Mouse (Mus musculus): Measurements from ENCODE around the gene Tdrd6.

The Tdrd6 gene

DNA sequence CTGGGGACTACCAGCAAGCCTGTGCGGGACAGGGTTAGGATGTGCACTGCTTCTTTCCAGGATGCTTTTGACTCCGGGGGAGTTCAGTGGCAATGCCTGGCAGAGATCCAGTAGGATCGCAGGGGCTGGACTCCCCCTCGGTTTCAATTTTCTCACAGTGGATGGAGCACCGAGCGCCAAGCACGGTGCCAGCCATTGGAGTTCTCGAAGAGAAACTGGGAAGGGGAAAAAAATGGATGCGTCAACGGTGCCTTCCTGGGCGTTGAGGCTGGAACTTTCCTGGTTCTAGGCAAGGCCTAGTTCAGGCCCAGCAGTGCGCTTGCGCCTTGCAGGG is 295 bp upstream of the Tdrd6 start:
- ChIA-PET CTCF (interaction anchor here in 1 of 4 experiments (1.0 kb wide), 1 partner anchor 111 kb away, joined by 4 read pairs; no protein-coding TSS in a partner anchor), POLR2A (no interaction called here)

DNA sequence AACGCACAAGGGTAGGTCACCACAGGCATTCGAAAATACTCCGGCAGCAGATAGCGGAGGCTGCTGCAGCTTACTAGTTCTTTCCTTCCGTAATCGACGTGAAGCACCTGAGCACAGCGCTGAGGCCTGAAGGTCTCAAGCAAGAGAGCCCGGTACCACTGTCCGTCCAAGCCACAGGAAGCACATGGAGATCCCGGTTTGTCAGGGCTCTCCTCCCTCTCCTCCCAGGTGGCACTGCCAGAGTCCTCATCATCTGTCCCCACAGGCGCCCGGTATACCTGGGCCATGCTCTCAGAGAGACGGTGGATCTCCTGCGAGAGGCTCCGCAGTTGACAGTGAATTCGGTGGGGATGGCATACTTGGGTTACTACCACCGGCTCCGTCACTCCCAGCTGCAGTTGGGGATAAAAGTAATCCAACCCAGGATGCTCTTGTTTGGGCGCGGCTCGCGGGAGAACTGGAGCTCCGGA is 1.0 kb downstream of the Tdrd6 start:
- ChIA-PET CTCF (interaction anchor here in 3 of 4 experiments (0.6 to 1.1 kb wide), 3 partner anchors 17 to 110 kb away, joined by 3 to 5 read pairs (median 4); no protein-coding TSS in a partner anchor), POLR2A (no interaction called here)

DNA sequence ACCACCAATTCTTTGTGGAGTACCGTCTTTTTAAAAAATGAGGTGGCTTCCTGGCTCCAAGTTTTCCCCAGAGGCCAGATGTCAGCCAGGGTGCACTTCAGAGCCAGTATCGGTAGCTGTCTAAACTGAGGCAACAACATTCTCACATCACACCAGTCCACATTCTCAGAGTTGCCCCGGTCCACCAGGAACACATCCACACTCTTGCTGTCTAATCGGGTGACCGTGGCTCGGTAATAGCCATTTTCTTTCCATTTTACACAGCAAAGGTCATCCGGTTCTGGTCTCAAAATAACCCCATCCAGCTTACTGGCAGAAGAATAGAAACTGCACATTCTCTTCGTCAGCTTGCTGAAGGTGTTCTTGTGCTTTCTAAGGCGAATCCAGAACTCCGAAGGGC is 1.9 kb downstream of the Tdrd6 start:
- ChIA-PET CTCF (no interaction called here), POLR2A (no interaction called here)

DNA sequence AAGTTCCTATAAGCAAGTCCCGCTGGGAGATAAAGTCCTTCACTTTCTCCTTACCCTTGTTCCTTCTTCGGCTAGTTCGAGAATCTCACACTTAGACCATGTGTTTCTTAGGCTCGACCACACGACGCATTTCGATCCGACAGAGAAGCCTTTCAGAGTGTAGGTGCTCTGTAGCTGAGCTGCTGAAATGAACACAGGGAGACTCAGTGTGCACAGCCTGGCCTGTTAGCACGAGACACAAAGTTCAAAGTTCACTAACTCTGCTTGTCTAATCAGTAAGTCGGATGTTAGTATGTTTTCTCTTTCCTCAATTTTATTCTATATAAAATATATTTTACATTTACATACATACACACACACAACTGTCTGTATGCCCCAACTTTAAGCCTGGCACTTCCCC is 8.0 kb downstream of the Tdrd6 start:
- ChIA-PET CTCF (interaction anchor here in 3 of 4 experiments (0.6 to 0.7 kb wide), 3 partner anchors 10 to 1899 kb away, joined by 3 to 4 read pairs (median 3); no protein-coding TSS in a partner anchor), POLR2A (interaction anchor here in 1 of 4 experiments (0.6 kb wide), 1 partner anchor 296 kb away, joined by 3 read pairs; no protein-coding TSS in a partner anchor)

DNA sequence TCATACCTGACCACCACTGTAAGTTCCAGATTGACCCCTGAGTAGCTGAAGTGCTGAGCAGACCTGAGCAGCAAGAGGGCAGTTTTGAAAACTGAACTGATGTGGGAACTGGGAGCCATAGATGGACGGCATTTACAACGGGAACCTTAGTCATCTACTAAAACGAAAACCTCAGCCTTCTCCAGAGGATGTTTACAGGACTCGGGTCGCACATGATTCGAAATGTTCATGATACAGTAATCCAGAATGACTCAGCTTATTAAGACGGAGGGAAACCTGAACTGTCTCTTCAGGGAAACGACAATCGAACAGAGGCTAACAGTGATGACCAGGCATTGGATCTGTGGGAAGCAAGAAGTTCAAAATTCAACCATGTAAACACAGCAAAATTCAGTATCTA is 10.9 kb downstream of the Tdrd6 start:
- CTCF ChIA-PET: interaction anchor here in 1 of 4 experiments (1.4 kb wide), 1 partner anchor 12 kb away, joined by 5 read pairs; no protein-coding TSS in a partner anchor
- POLR2A ChIA-PET: no interaction called here

DNA sequence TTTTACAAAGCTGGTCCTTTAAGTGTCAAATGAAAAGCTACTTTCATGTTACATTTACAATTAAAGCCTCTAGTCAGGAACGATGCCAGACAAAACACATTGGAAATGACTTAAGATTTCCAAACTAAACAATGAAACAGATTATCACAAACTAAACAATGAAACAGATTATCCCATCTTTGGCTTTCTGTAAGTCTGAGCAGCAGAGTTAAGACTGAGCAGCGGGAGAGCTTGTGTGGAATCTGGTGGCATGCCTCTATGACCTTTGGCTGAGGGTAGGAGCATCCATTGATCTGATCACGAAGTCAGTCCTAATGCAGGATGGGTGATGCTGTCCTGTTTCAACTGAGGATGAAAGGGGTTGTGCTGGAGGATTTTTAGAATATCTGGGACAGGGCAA is 17.9 kb downstream of the Tdrd6 start:
- POLR2A ChIA-PET: interaction anchor here in 1 of 4 experiments (0.6 kb wide), 1 partner anchor 286 kb away, joined by 3 read pairs; no protein-coding TSS in a partner anchor
- CTCF ChIA-PET: interaction anchor here (0.6 to 2.3 kb wide), 12 partner anchors 8 to 625 kb away, joined by 3 to 10 read pairs (median 4); no protein-coding TSS in a partner anchor

DNA sequence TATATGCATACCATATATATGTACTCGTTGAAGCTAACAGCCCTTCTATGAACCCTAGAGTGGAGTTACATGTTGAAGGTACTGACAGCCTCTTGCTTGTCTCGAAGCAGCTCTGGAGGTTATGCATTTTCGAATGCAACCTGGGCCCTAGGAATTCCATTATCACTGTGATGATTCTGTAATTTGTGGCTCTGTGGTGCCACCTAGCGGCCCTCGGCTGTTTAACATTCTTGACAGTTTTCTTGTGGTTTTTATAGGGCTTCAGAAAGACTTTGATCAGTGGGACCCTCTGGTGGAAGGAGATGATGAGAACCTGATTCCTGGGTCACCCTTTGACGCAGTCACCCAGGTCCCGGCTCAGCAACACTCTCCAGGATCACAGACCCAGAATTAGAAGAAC is 18.5 kb downstream of the Tdrd6 start:
- CTCF ChIA-PET: interaction anchor here (0.6 to 2.3 kb wide), 12 partner anchors 9 to 624 kb away, joined by 3 to 10 read pairs (median 4); no protein-coding TSS in a partner anchor
- POLR2A ChIA-PET: no interaction called here

DNA sequence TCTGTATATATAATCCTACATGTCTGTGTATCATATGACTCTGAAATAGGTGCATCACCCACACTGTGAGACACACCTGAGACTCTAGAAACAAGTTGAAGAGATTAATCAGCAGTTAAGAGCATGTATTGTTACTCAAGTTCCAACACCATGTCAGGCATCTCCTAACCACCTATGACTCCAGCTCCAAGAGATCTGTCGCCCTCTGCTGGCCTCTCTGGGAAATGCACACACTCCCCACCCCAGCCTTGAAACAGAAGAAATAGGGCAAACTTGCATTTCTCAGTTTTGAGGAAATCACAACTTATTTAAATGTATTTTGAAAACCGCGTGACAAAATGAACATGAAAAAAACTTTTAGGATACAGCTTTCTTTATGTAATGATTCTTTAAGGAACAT is 23.4 kb downstream of the Tdrd6 start:
- CTCF ChIA-PET: interaction anchor here (0.6 to 2.3 kb wide), 31 partner anchors 8 to 524 kb away, joined by 3 to 20 read pairs (median 4); partner anchors contain the start of genes Cyp39a1 (in 1 of the 4), Pla2g7 (in 1 of the 4) and Slc25a27 (in 1 of the 4)
- POLR2A ChIA-PET: interaction anchor here in 2 of 4 experiments (0.8 to 1.0 kb wide), 2 partner anchors 88 to 280 kb away, joined by 4 read pairs; no protein-coding TSS in a partner anchor

DNA sequence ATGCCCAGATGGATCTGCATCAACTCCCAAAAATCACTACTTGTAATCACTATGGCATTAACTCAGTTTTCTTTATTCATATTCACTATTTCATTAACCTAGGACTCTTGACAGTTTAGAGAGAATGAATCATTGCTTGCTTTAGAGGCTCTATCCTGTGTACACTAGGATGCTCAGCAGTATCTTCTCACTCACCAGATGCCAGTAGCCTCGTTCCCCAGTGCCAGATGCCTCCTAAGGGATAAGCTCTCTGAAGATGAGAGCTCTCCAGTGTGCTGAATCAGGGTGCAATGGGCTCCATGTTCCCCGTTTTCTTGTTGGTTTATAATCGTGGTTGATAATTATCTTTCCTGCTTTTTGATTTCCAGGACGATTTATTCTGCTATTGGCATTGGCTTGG is 31.4 kb downstream of the Tdrd6 start:
- CTCF ChIA-PET: interaction anchor here in 3 of 4 experiments (0.5 to 3.6 kb wide), 4 partner anchors 9 to 81 kb away, joined by 4 to 12 read pairs (median 8); no protein-coding TSS in a partner anchor
- POLR2A ChIA-PET: no interaction called here

DNA sequence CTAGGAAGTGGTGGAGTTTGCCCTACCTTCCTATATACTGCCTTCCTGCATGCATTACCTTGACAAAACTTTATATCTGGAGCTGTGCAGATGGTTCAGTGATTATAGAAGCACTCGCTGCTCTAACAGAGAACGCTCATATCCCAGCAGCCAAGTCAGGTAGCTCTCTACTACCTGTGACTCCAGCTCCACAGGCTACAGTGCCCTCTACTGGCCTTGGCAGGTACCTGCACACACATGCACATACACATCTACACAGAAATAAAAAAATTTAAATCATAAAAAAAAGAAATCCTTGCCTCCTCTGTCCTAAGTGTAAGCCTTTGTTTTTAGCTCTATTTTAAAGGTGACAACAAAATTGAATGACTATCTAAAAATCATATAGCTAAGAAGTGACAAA is 32.4 kb downstream of the Tdrd6 start:
- POLR2A ChIA-PET: interaction anchor here in 1 of 4 experiments (0.9 to 1.4 kb wide), 2 partner anchors 79 to 93 kb away, joined by 3 to 4 read pairs; no protein-coding TSS in a partner anchor
- CTCF ChIA-PET: interaction anchor here (0.6 to 3.6 kb wide), 9 partner anchors 9 to 328 kb away, joined by 3 to 12 read pairs (median 5); no protein-coding TSS in a partner anchor

DNA sequence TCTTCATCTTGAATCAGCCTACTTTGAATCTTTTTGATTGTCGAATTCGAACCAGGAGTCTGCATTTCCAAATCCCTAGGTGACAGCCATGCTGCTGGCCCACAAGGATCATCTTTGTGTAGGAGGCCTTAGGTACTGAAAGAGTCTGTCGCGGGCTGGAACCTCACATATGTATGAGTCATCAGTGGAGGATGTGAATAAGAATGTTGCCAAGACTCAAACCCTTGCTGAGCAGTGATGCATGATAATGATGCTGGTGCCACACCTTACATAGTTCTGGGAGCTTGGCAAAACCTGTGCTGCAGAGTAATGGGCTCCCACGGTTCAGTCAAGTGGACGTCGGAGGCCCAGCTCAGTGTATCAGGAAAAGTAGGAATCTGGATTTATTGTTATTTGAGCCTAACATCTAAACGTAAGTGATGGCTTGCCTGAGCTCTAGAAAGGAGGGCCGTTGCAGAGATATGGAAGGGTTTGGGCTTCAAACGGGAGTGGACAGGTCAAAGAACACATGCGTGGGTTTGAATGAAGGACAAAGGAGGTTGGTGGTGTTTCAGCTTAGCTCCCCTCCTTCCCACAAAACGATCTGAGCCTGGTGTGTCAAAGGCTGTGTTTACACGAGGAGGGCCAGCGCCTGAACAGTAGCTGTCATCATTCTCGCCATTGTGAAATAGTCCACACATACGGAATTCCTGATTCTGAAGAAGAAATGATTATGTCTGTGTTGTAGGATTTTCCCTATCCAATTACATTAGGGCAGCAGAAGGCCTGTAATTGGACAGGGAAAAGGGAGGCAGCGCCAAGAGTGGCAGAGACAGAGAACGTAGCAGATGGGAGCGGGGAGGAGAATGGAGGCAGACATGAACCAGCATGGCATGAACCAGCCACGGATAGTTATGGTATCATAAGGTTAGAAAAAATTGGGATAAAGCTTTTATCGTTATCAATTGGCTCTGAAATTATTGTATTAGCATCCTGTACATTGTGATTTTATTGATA is 37.5 kb downstream of the Tdrd6 start:
- POLR2A ChIA-PET: interaction anchor here in 3 of 4 experiments (0.6 to 1.9 kb wide), 3 partner anchors 11 to 35 kb away, joined by 3 to 5 read pairs (median 3); no protein-coding TSS in a partner anchor
- CTCF ChIA-PET: interaction anchor here in 1 of 4 experiments (1.4 kb wide), 1 partner anchor 14 kb away, joined by 4 read pairs; no protein-coding TSS in a partner anchor

DNA sequence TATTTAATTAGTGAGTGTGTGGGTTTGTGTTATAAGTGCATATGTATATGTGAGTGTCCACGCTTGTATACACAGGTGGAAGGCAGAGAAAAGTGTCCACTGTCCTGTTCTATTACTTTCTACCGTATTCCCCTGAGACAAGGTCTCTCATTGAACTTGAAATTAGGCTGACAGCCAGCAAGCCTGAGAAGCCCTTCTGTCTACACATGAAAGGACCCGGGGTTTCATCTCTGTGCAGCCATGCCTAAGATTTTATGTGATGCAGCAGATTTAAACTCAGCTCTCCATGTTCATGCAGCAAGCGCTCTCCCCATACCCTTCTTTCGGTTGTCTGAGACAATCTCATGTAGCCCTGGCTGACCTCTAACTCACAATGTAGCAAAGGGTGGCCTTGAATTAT is 39.6 kb downstream of the Tdrd6 start:
- POLR2A ChIA-PET: no interaction called here

DNA sequence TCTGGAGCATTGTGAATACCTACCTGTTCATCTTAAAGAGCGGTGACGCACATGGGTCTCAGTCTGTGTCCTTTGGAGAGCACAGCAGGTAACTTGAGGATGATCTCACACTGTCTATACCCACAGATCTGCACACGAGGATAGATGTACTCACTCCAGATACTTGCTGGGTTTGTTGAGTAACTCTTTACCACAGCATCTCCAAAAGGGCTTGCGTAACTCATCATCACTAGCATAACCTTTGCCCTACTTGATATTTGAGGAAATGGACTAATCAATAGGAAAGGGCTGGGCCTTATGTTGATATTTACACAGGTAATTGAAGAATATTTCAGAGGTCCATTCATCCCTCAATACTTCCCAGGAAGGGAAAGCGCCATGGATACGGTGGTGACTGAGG is 40.3 kb downstream of the Tdrd6 start:
- CTCF ChIA-PET: no interaction called here
- POLR2A ChIA-PET: no interaction called here

More for the DNA sequence above, 39.6 kb downstream of the Tdrd6 start:
- CTCF ChIA-PET: no interaction called here

DNA sequence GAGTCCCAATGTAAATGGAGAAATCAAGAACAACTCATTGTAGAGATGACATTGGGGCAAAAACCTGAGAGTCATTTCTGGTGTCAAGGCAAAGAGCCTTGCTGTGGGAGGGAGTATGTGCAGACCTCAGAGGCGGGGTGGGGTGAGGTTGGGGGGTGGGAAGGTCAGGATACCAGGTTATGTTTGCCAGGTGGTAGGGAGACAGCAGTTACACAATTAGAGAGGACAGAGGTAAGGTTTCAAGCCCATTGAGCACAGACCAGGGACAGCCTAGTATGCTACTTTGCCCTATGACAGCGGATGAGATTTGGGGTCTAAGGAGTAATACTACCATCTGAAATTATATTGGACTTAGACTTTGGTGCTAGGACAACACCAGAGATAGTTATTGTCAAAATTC is 42.8 kb downstream of the Tdrd6 start:
- CTCF ChIA-PET: no interaction called here
- POLR2A ChIA-PET: no interaction called here

DNA sequence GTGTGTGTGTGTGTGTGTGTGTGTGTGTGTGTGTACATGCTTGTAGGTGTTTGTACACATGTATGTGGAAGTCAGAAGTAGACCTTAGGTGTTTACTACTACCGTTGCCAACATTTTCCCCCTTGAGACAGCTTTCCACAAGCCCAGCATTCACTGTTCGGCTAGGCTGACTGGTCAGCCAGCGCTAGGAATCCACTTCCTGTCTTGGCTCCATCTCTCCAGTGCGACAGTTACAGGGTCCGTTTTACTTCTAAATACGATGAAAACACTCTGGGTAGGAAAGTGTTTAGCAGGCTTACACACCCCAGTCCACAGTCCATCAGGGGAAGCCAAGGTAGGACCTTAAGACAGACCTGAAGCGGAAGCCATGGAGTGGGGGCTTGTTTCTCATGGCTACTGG is 45.3 kb downstream of the Tdrd6 start:
- CTCF ChIA-PET: no interaction called here
- POLR2A ChIA-PET: no interaction called here

DNA sequence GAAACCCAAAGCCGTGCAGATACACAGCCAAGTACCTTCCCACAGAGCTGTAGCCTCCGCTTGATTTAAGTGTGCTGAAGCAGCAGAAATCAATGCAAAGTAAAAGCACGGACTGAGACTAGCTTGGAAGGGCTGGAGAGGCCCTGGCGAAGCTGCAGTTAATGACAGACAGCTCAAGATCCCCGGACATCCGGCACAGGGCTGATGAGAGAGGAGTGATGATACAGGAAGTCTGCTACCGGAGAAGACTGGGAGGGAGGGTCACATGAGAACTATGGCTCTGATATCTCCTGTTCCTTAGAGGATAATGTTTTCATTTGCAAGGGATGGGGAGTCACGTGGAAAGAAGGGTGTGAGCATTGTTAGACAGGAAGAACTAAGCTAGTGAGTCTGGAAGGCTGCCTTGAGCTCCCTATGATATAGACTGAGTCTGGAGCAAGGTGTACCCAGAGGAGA is 49.1 kb downstream of the Tdrd6 start:
- ChIA-PET CTCF (interaction anchor here (0.6 to 1.2 kb wide), 5 partner anchors 14 to 1242 kb away, joined by 3 to 12 read pairs (median 4); partner anchors contain the start of gene Pla2g7 (in 1 of the 4)), POLR2A (interaction anchor here in 3 of 4 experiments (0.7 to 1.7 kb wide), 7 partner anchors 11 to 397 kb away, joined by 3 to 12 read pairs (median 6); partner anchors contain the start of gene Pla2g7 (in 3 of the 3))

DNA sequence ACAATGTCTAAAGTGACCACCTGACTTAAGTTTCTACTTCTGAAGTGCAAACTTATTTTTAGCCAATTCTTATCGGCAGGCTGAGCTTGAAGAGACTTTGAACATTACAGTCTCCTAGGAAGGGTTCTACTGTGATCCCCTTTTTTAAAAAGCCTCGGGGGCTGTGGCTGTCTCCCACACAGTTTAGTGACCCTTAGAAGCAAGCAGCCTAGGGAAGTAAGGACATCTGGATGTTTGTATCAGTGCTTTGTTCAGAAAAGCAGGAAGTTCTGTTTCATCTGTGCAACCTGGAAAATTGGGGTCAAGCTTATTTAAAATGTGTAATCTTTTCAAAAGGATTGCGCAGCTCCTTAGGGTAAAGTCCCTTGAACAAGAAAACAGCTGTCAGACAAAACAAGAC is 49.6 kb downstream of the Tdrd6 start:
- ChIA-PET CTCF (interaction anchor here in 3 of 4 experiments (0.7 to 1.2 kb wide), 4 partner anchors 13 to 120 kb away, joined by 3 to 12 read pairs (median 6); partner anchors contain the start of gene Pla2g7 (in 1 of the 3)), POLR2A (interaction anchor here in 3 of 4 experiments (0.7 to 1.7 kb wide), 5 partner anchors 11 to 398 kb away, joined by 5 to 12 read pairs (median 7); partner anchors contain the start of gene Pla2g7 (in 2 of the 3))

DNA sequence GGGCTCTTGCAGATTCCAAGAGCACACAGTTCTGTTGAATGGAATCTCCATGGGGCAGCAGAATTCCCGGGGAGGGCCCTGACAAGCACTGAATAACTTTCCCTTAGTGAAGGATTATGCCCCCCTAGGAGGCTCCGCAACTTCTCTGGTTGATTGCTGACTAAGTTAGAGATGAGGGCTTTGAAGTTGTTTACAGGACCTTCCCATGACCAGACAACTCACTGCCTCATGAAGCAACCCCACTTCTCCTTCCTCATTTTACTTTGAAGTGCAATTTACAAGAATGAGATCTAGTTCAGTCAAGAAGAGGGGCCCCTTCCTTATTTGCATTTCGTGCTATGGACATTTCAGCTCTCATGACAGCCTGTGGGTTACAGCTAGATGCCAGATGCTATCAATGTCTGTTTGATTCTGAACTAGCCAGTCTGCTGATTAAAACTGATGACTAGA is 56.5 kb downstream of the Tdrd6 start:
- ChIA-PET CTCF (interaction anchor here in 1 of 4 experiments (0.6 kb wide), 1 partner anchor 23 kb away, joined by 7 read pairs; no protein-coding TSS in a partner anchor), POLR2A (interaction anchor here in 1 of 4 experiments (1.0 kb wide), 1 partner anchor 9 kb away, joined by 3 read pairs; no protein-coding TSS in a partner anchor)

DNA sequence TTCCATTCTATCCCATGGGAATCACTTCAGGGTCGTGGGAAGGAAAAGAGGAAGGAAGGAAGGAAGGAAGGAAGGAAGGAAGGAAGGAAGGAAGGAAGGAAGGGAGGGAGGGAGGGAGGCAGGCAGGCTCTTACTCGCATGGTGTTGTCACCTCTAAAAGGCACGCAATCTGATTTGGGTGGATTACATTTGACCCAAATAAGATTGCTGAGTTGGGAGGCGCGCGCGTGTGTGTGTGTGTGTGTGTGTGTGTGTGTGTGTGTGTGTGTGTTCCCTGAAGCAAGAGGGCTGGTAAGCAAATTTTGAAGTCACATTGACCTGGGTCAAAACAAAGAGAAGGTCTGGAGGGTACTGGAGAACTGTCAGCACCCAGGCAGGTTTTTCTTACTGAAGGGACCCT is 60.8 kb downstream of the Tdrd6 start:
- POLR2A ChIA-PET: interaction anchor here in 3 of 4 experiments (0.6 to 2.9 kb wide), 4 partner anchors 9 to 12 kb away, joined by 3 to 12 read pairs (median 8); no protein-coding TSS in a partner anchor
- CTCF ChIA-PET: interaction anchor here in 1 of 4 experiments (1.7 kb wide), 1 partner anchor 38 kb away, joined by 7 read pairs; no protein-coding TSS in a partner anchor
